Mouse (Mus musculus) forebrain, embryonic 11.5 days (tissue): ENCODE data around the gene Paqr9. TPM values are rescaled to one million over a fixed set of nuclear protein-coding genes. Genes with fewer than 3 reads are reported as not detected.

ENCODE experiments used
- ATAC-seq: fragments of 200-750 bp; cut with Nextera tagmentation; replicated peaks from 2 replicates; pipeline ENCODE4 v1.8.0; 2017; ENCODE audit warnings: moderate TSS enrichment; ENCODE audit not compliant: low FRiP score
- DNase-seq: peaks from one replicate; pipeline ENCODE4 v3.0.0-alpha.2; 2017; ENCODE audit warnings: low spot score
- H3K27ac ChIP-seq: fragments of 300-500 bp; sonication (generic); 2 replicates; pipeline ENCODE4 v1.5.1; 2014; ENCODE audit warnings: low read depth, low read length
- H3K27me3 ChIP-seq: fragments of 300-500 bp; sonication (generic); 2 replicates; pipeline ENCODE4 v1.6.1; 2014; ENCODE audit warnings: mild to moderate bottlenecking, low read length, mixed read lengths; ENCODE audit not compliant: control insufficient read depth, insufficient read depth
- H3K36me3 ChIP-seq: fragments of 300-500 bp; sonication (generic); 2 replicates; pipeline ENCODE4 v1.6.1; 2014; ENCODE audit warnings: mild to moderate bottlenecking, low read length, moderate library complexity, mixed read lengths; ENCODE audit not compliant: control insufficient read depth, insufficient read depth
- H3K4me1 ChIP-seq: fragments of 300-500 bp; sonication (generic); replicated peaks from 2 replicates; pipeline ENCODE4 v1.6.1; 2014; ENCODE audit warnings: low read length, mixed read lengths; ENCODE audit not compliant: control insufficient read depth, insufficient read depth
- H3K4me2 ChIP-seq: fragments of 300-500 bp; sonication (generic); 2 replicates; pipeline ENCODE4 v1.6.1; 2014; ENCODE audit warnings: low read depth, mild to moderate bottlenecking, low read length, moderate library complexity, mixed read lengths; ENCODE audit not compliant: severe bottlenecking
- H3K4me3 ChIP-seq: fragments of 300-500 bp; sonication (generic); 2 replicates; pipeline ENCODE4 v1.5.1; 2014; ENCODE audit warnings: low read depth, low read length
- H3K9ac ChIP-seq: fragments of 300-500 bp; sonication (generic); 2 replicates; pipeline ENCODE4 v1.6.1; 2014; ENCODE audit warnings: low read length
- H3K9me3 ChIP-seq: fragments of 300-500 bp; sonication (generic); 2 replicates; pipeline ENCODE4 v1.6.1; 2016; ENCODE audit warnings: low read length, mixed read lengths; ENCODE audit not compliant: control insufficient read depth
- WGBS: fragments of 180-500 bp; shearing (Covaris S2); extraction: QIAGEN DNeasy Blood & Tissue Kit; methylation state at CpG from one replicate; pipeline ENCODE4 v1.1.7; 2014; 5-methylcytosine and 5-hydroxymethylcytosine counted together
- polyA plus RNA-seq: library from polyadenylated mRNA; unstranded; fragments of >200 nt; fragmentation: Nextera tagmentation; extraction: Ambion mirVana; gene quantifications from 2 replicates; pipeline ENCODE4 v1.2.1, GENCODE M21; 2014

The Paqr9 gene
- polyA plus RNA-seq, 1 experiment from 2014 or later = 0.27 TPM

- WGBS = 61% methylated on average over 19 of the region's 19 CpGs
- no peak overlapping the region for H3K9ac ChIP-seq
- no peak for ATAC-seq
- no peaks in the 10 kb centered on the region for H3K4me1 ChIP-seq
- no peak overlapping the region for H3K4me2 ChIP-seq
- H3K4me3 ChIP-seq = no peak overlapping the region
- DNase-seq = no peak
- H3K36me3 ChIP-seq = no peaks in the 10 kb centered on the region
- H3K27me3 ChIP-seq = no peaks in the 10 kb centered on the region
- H3K9me3 ChIP-seq = no peaks in the 10 kb centered on the region
- H3K27ac ChIP-seq = no peak overlapping the region
These were observed 38.8 kb downstream of the Paqr9 start for GRCm38 (mm10) chr9:95598179-95598721.

GRCm38 (mm10) chr9:95599399-95599798 is 39.9 kb downstream of the Paqr9 start:
- ATAC-seq (no peak), DNase-seq (no peak)
- no peak overlapping the region for H3K4me3 ChIP-seq
- no peaks in the 10 kb centered on the region for H3K27me3 ChIP-seq
- 88% methylated on average over 4 of the region's 4 CpGs for WGBS
- H3K27ac ChIP-seq = no peak overlapping the region
- no peak overlapping the region for H3K4me2 ChIP-seq
- H3K9me3 ChIP-seq = no peaks in the 10 kb centered on the region
- no peaks in the 10 kb centered on the region for H3K4me1 ChIP-seq
- no peak overlapping the region for H3K9ac ChIP-seq
- H3K36me3 ChIP-seq = no peaks in the 10 kb centered on the region

DNA sequence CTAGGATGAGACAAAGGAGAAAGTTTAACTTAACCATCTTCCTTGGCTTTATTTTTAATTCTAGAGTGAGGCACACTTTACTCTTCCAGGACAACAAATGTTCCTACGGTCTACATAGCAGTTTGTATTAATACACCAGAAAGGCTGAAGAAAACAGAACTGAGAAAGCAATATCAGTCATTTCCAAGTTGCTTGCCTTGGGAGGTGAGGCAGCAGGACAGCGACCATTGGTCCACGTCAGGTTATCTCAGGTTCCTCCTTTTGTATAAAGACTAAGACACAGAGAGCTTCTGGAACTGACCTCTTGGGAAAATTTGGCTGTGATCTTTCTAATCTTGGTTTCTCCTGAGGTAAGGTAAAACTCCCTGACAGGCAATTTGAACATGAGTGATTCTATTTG is 43.4 kb downstream of the Paqr9 start:
- Histone ChIP-seq H3K4me3 (no peak overlapping the region), H3K27me3 (no peaks in the 10 kb centered on the region), H3K4me2 (no peak overlapping the region), H3K36me3 (no peaks in the 10 kb centered on the region), H3K9me3 (no peaks in the 10 kb centered on the region), H3K9ac (no peak overlapping the region), H3K4me1 (no peaks in the 10 kb centered on the region), H3K27ac (no peak overlapping the region)
- 84% methylated on average over 3 of the region's 3 CpGs for WGBS
- DNase-seq = no peak
- no peak for ATAC-seq

DNA sequence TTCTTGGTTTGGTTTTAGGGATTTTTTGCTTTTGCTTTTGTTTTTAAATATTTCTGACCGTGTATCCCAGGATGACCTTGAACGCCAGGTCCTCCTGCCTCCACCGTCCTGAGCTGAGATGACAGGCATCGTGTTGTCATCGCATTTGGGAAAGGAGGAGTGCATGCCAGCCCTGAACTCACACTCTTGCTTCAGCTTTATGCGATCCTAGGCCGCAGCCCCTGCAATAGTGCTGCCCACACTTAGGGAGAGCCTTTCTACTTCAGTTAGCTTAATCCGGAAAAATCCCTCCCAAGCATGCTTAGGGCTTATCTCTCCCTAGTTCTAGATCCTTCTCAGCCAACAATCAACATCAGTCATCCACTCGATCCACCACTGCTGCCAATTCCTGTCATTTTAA is 43.9 kb downstream of the Paqr9 start:
- Histone ChIP-seq H3K9ac (no peak overlapping the region), H3K9me3 (no peaks in the 10 kb centered on the region), H3K4me2 (no peak overlapping the region), H3K36me3 (no peaks in the 10 kb centered on the region), H3K4me3 (no peak overlapping the region), H3K27me3 (no peaks in the 10 kb centered on the region), H3K4me1 (no peaks in the 10 kb centered on the region), H3K27ac (no peak overlapping the region)
- ATAC-seq = no peak
- no peak for DNase-seq
- WGBS = 87% methylated on average over 9 of the region's 9 CpGs

DNA sequence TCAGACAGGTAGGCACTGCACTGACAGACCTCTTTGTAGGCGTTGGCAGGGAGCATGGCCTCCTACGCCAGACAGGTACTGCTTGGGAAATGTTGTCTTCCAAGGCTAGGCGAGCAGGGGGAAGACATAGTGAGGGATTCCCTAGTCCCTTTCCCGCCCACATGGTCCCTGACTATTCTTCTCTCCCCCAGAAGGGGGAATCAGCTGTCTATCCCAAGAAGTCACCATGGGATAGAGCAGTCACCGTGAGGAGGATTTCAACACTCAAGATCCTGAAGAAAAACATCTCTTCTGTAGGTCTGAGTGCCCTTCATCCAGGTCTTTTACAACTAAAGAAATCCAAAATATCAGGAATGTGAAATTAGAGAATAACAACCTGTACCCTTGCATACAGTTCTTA is 47.7 kb downstream of the Paqr9 start:
- no peaks in the 10 kb centered on the region for H3K9me3 ChIP-seq
- no peak overlapping the region for H3K27ac ChIP-seq
- H3K27me3 ChIP-seq = no peaks in the 10 kb centered on the region
- DNase-seq (no peak), ATAC-seq (no peak)
- 67% methylated on average over 5 of the region's 5 CpGs for WGBS
- H3K4me3 ChIP-seq = no peak overlapping the region
- H3K4me2 ChIP-seq = no peak overlapping the region
- H3K9ac ChIP-seq = no peak overlapping the region
- no peaks in the 10 kb centered on the region for H3K4me1 ChIP-seq
- no peaks in the 10 kb centered on the region for H3K36me3 ChIP-seq

DNA sequence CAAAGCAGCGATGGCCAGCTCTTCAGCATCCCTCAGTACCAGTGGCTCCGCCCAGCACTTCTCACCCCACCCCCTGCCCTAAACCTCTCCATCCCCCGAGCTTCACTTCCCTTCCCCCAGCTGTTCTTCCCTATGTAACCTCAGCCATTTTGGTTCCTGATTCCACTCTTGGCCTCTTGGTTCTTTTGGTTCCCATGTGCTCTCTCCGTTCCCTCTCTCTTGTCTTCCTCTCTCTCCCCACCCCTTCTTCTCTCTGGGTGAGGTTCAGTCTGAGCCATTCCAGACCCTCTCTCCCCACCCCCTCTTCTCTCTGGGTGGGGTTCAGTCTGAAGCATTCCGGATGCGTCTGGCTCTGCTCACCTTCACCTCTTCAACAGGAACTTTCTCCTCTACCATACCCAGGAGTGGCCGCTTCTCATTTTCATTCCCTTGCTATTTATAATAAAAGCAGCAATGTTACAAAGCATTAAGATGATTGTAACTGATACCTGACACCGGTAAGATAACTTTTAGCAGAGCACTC is 52.9 kb downstream of the Paqr9 start:
- Histone ChIP-seq H3K27ac (no peak overlapping the region), H3K9ac (no peak overlapping the region), H3K4me2 (no peak overlapping the region), H3K4me1 (no peaks in the 10 kb centered on the region), H3K27me3 (no peaks in the 10 kb centered on the region), H3K4me3 (no peak overlapping the region), H3K9me3 (no peaks in the 10 kb centered on the region), H3K36me3 (no peaks in the 10 kb centered on the region)
- ATAC-seq (no peak), DNase-seq (no peak)
- WGBS = 87% methylated on average over 8 of the region's 8 CpGs

- no peak overlapping the region for H3K9ac ChIP-seq
- H3K27me3 ChIP-seq = no peaks in the 10 kb centered on the region
- ATAC-seq (no peak), DNase-seq (no peak)
- no peak overlapping the region for H3K4me3 ChIP-seq
- peak overlapping the region; percentile 26; the same call in 1 of the 2 replicates for H3K4me2 ChIP-seq
- no peaks in the 10 kb centered on the region for H3K4me1 ChIP-seq
- H3K9me3 ChIP-seq = no peaks in the 10 kb centered on the region
- no peak overlapping the region for H3K27ac ChIP-seq
- WGBS = 12% methylated on average over 9 of the region's 9 CpGs
- no peaks in the 10 kb centered on the region for H3K36me3 ChIP-seq
These were observed 54.1 kb downstream of the Paqr9 start for GRCm38 (mm10) chr9:95613426-95614127.

GRCm38 (mm10) chr9:95614861-95615615 is 55.6 kb downstream of the Paqr9 start:
- ATAC-seq = no peak
- Histone ChIP-seq H3K27ac (no peak overlapping the region), H3K9ac (no peak overlapping the region), H3K36me3 (no peaks in the 10 kb centered on the region), H3K4me3 (no peak overlapping the region), H3K27me3 (no peaks in the 10 kb centered on the region), H3K9me3 (no peaks in the 10 kb centered on the region), H3K4me2 (no peak overlapping the region), H3K4me1 (no peaks in the 10 kb centered on the region)
- WGBS = 85% methylated on average over 14 of the region's 14 CpGs
- no peak for DNase-seq
